Comparison of ENCODE assay signal across 35 mouse cellular contexts in the genomic region with DNA sequence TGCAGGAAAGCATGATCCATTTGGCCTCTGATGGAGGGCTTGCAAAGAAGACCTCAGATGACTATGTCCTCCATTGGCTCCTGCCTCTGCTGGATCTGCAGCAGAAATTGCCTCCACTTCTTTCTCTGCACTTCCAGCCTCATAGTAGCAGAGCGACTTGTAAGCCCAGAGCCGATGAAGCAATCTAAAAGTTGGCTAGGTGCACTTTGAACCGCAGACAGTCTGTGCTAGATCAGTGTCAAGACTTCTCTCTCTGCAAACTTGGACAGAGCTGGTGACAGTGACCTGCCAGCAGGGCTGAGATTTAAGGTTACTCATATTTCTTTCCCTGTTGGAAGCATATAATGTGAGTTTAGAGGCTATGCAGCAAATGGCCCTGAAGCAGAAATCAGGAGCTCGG. TPM values are rescaled to one million over a fixed set of nuclear protein-coding genes. Genes with fewer than 3 reads are reported as not detected.
DNase-seq lines count a peak whose midpoint lies in the region; ATAC-seq lines count a peak whose summit lies in the region.
"Had no signal": no experiment of that assay in that cellular context is flagged by ENCODE, and none has a peak within 500 bp of the region (broad histone marks: within the 10 kb centered on the region; RNA-seq: fewer than 3 reads in every experiment).

No protein-coding gene starts in this region.

- H3K27me3 ChIP-seq in heart, embryonic 11.5 days (ENCODE audit: control insufficient read depth, insufficient read depth, low read length), result no peaks in the 10 kb centered on the region
- H3K27me3 ChIP-seq: CH12.LX; embryonic facial prominence, embryonic 12.5 days; hindbrain, embryonic 13.5 days; neural tube, embryonic 15.5 days had no signal

- H3K27ac ChIP-seq in heart, embryonic 11.5 days (ENCODE audit: low read depth, low read length), result no peak overlapping the region
- H3K27ac ChIP-seq: embryonic facial prominence, embryonic 12.5 days; forebrain, embryonic 10.5 days; heart, adult 2 months; hindbrain, embryonic 13.5 days; kidney, postnatal 0 days; liver, embryonic 14.5 days; macrophage; neural tube, embryonic 15.5 days had no signal

- 0 out of 2 replicates have a peak, but pooled peaks cover 2% of the 10 kb centered on the region for H3K9me3 ChIP-seq in heart, embryonic 11.5 days (replicated peaks; ENCODE audit: control insufficient read depth, low read length)
- H3K9me3 ChIP-seq: embryonic facial prominence, embryonic 12.5 days; forebrain, embryonic 10.5 days; hindbrain, embryonic 13.5 days; neural tube, embryonic 15.5 days had no signal

- no peaks in the 10 kb centered on the region for H3K36me3 ChIP-seq in heart, embryonic 11.5 days (ENCODE audit: control insufficient read depth, insufficient read depth, low read length)
- H3K36me3 ChIP-seq: embryonic facial prominence, embryonic 12.5 days; forebrain, embryonic 10.5 days; hindbrain, embryonic 13.5 days; neural tube, embryonic 15.5 days had no signal

- H3K4me1 ChIP-seq in heart, embryonic 11.5 days (ENCODE audit: control insufficient read depth, insufficient read depth, low read length), result no peaks in the 10 kb centered on the region
- H3K4me1 ChIP-seq: embryonic facial prominence, embryonic 12.5 days; forebrain, embryonic 10.5 days; hindbrain, embryonic 13.5 days; neural tube, embryonic 15.5 days had no signal

- no peak for ATAC-seq in heart, embryonic 11.5 days (replicated peaks; ENCODE audit: insufficient number of reproducible peaks, low FRiP score, low TSS enrichment)
- ATAC-seq: activated CD4-positive, CD25-positive, alpha-beta regulatory T cell, adult 4 months; intestine, embryonic 16.5 days had no signal

- no peak overlapping the region for H3K4me2 ChIP-seq in heart, embryonic 11.5 days
- H3K4me2 ChIP-seq: embryonic facial prominence, embryonic 12.5 days; hindbrain, embryonic 13.5 days; neural tube, embryonic 15.5 days had no signal

- peak; percentile 7 for DNase-seq in adrenal gland, postnatal 14 days
- no peak for DNase-seq in adrenal gland, adult 18-20 months (ENCODE audit: low spot score in 2 of 2)
- peak; percentile 4 to 25 for DNase-seq in heart, adult 9 months (ENCODE audit: low spot score in 2 of 2)
- DNase-seq in gastrocnemius, adult 8-10 months (ENCODE audit: low spot score in 2 of 2), result peak; percentile 3 to 14
- peak; percentile 9 to 17 for DNase-seq in heart, postnatal 10 days
- DNase-seq in right cerebral cortex, postnatal 25 days, result no peak
- DNase-seq in layer of hippocampus, adult 9-11 months, result no peak
- DNase-seq: adrenal gland, postnatal 10 days; cerebellum, adult 11 months; cerebellum, adult 9-10 months; cerebellum, postnatal 36 days; embryo, embryonic 11 days; forebrain, postnatal 0 days; kidney, adult 8-10 months; layer of hippocampus, postnatal 36 days; left cerebral cortex, postnatal 4 days; lung, adult 2 months; lung, postnatal 10 days; midbrain, embryonic 14.5 days; retina, postnatal 1 day; right cerebral cortex, postnatal 4 days; thymus, adult 2 months; thymus, postnatal 36 days had no signal

- no peak overlapping the region for H3K4me3 ChIP-seq in heart, embryonic 11.5 days (ENCODE audit: low read depth, low read length)
- H3K4me3 ChIP-seq: embryonic facial prominence, embryonic 12.5 days; forebrain, embryonic 10.5 days; heart, adult 2 months; hindbrain, embryonic 13.5 days; neural tube, embryonic 15.5 days had no signal

- no peak overlapping the region for H3K9ac ChIP-seq in heart, embryonic 11.5 days (ENCODE audit: low read depth, low read length)
- H3K9ac ChIP-seq: embryonic facial prominence, embryonic 12.5 days; forebrain, postnatal 0 days; hindbrain, embryonic 13.5 days; liver, embryonic 14.5 days; neural tube, embryonic 15.5 days had no signal

- WGBS in heart, embryonic 11.5 days (ENCODE audit: insufficient replicate concordance), result 84% methylated on average over 4 of the region's 4 CpGs

- intact Hi-C loops in heart, postnatal 10 days (cut with DNase I), result no loop called here

RNA-seq across cellular contexts. Expression of a gene that starts 37.9 kb away (rescaled TPM):
- total RNA-seq in adrenal gland, postnatal 14 days (2021), result 41.3 and 57.8 TPM in 2 replicates
- 10 to 100 TPM; 38.3 to 54.8 TPM for total RNA-seq in adrenal gland, adult 18-20 months (2021)
- polyA plus RNA-seq in heart, embryonic 11.5 days (2014; fragmentation: Nextera tagmentation; extraction: Ambion mirVana), result 51.6 and 52.0 TPM in 2 replicates
- total RNA-seq in gastrocnemius, adult 8-10 months (2022), result 10 to 100 TPM; 26.8 to 38.4 (median 35.0) TPM
- total RNA-seq in heart, postnatal 10 days (2021), result 10 to 100 TPM; 24.4 to 25.2 TPM

Comparison
In these comparisons a context has a peak if more than half of its experiments do, and no peak if none do; other contexts are left out.
1. DNase-seq: peak in adrenal gland, postnatal 14 days (single experiment), heart, adult 9 months (2 of 2), gastrocnemius, adult 8-10 months (2 of 2) and heart, postnatal 10 days (2 of 2); none in adrenal gland, adult 18-20 months (0 of 2), right cerebral cortex, postnatal 25 days (single experiment) and layer of hippocampus, adult 9-11 months (single experiment).